Mouse (Mus musculus) olfactory bulb, adult 2 months (tissue): ENCODE measurements around the gene Ddx54.

Experiments
- CTCF ChIP-seq: fragments of 200-500 bp; IDR thresholded peaks from 2 replicates; pipeline ENCODE4 v1.5.1; 2012; ENCODE audit warnings: low read depth, mild to moderate bottlenecking, low read length, moderate library complexity; ENCODE audit not compliant: insufficient read depth
- POLR2A ChIP-seq: fragments of 200-500 bp; IDR thresholded peaks from 2 replicates; pipeline ENCODE4 v1.6.1; 2012; ENCODE audit warnings: mild to moderate bottlenecking, low read depth, low read length, moderate library complexity; ENCODE audit not compliant: insufficient read depth

DNA sequence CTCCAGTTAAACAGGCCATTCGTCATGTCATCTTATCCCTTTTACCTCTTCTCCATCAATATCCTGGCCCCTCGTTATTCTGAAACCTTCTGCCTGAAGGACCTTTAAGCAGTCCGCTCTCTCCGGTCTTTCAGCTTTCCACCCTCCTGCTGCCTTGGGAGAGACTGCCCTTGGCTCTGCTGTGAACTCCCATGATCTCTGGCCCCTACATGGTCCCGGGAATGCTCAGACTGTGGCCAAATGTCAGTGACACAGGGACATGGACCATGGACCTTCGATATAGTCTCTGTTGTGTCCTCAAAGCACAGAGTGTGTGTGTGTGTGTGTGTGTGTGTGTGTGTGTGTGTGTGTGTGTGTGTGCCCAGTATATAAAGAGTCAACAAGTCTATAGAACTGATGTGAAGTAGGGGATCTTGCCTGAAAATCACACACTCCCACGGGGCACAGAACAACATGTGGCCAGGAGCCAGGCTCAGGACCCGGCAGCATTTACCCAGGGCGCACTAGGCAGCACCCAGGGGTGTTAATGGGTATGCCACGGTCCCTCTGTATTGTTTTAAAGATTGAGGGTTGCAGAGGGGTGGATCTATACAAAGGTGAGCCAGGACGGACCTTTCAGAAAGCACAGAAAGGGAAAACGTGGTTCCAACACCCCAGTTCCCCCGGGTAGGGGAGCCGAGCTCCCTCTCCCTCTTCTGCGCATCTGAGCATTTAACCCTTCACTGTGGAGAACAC is 47.2 kb upstream of the Ddx54 start:
- no peak for TF ChIP-seq CTCF
- TF ChIP-seq POLR2A: no peak
